Mouse (Mus musculus): Measurements from ENCODE around the gene Tnnt2. TPM values are rescaled to one million over a fixed set of nuclear protein-coding genes. Genes with fewer than 3 reads are reported as not detected.
A peak's percentile ranks its signal among the peaks of the same experiment; 100 is the strongest.

The Tnnt2 gene
- total RNA-seq, 2 experiments from 2014 or later: 2.5 to 2.6 TPM

DNA sequence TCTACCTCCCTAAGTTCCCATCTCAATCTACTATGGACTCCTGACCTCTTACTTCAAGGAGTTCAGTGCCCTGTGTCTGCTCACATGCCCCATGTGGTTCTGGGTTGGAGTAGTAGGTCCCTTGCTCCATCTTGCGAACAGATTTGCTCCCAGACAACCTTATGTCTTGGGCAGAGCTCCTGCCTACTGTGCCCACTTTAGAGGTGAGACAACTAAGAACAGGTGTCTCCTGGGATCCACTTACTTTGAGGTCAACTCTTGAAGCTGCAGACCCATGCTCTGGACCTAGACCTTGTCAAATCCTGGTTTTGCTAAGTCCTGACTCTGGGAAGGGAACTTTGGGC, 19.2 kb downstream of the Tnnt2 start:
- DNase-seq: no peak

DNA sequence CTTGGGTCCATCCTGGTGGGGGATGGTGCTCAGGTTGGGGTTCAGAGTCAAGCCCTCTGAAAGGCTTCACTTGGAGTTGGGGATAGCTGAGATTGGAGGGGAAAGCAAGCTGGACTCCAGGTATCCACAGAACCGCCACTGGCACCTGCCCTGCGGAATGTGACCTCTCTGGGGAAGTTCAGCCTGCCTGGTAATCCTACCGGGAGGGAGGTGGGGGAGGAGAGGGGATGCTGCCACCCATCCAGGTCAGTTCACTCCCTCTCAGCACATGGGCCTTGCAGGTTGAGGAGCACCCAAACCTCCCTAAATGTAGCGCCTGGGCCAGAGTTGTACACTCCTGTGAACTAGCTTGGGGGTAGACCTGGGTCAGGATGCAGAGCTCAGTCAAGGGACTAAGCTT, 19.9 kb downstream of the Tnnt2 start:
- DNase-seq: no peak

- DNase-seq: no peak
These were observed 21.1 kb downstream of the Tnnt2 start for GRCm38 (mm10) chr1:135857137-135857775.

- no peak for DNase-seq
These were observed 22.4 kb downstream of the Tnnt2 start for GRCm38 (mm10) chr1:135858533-135858932.

GRCm38 (mm10) chr1:135861091-135861490, 24.9 kb downstream of the Tnnt2 start:
- DNase-seq: no peak

- peak; percentile 38 to 39 for DNase-seq
These were observed 25.9 kb downstream of the Tnnt2 start for GRCm38 (mm10) chr1:135861980-135862552.

DNA sequence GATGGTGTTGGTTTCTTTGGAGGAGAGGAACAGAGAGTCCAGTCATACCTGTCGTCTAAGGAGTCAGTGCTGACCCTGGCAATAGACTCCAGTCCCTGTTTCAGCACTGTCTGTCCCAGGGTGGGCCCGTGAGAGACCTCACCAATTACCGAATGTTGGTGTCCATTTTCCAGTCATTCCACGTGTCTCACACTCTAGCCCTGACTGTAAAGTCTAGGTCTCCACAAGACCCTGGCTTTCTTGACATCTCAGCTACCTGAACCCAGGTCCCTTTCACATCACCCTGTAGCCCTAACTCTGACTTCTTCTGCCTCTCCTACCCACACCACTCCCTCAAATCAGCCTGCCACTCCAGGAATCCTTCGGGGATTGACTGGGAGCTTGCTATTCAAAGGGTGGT, 26.4 kb downstream of the Tnnt2 start:
- no peak for DNase-seq

GRCm38 (mm10) chr1:135863786-135864335, 27.7 kb downstream of the Tnnt2 start:
- no peak for DNase-seq

- no peak for DNase-seq
These were observed 28.7 kb downstream of the Tnnt2 start for GRCm38 (mm10) chr1:135864830-135865229.

- DNase-seq: peak; percentile 85 to 90
These were observed 29.5 kb downstream of the Tnnt2 start for GRCm38 (mm10) chr1:135865518-135866194.

DNA sequence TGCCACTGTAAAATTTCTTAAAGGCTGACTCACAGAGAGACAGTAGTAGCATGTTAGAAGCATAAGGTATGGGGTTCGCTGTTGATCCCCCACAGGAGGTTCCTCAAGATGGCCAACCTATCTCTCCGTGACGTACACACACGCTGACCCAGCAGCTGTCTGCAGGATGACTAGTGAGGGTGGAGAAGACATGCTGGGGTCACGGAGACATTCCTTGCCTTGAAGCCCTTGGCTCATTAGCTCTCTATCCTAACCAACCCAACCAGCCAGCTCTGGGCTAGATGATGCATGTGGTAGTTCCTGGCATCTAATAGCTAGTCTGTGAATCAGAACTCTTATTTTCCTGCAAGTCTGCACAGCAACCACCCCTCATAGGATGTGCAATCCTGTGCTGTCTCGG, 32.4 kb downstream of the Tnnt2 start:
- no peak for DNase-seq

GRCm38 (mm10) chr1:135872991-135873390, 36.8 kb downstream of the Tnnt2 start:
- DNase-seq: no peak

DNA sequence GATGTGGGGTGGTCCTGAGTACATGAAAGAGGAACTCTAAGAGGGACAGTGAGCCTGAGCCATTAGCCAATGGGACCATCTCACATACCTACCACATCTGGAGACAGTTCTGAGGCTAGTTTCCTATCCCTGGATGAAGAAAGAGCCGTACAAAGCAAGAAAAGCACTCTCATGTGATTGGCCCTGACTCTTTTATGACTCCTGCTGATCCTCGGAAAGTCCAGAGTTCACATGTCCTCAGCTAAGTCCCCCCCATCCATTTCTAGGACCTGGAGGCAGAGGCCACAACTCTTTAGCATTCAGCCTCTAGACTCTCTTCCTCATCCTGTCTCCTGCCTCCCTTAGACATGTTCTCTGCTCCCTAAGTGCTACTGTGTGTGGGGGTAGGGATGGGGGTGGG, 41.1 kb downstream of the Tnnt2 start:
- DNase-seq: no peak

- DNase-seq: peak; percentile 56 to 63
These were observed 46.4 kb downstream of the Tnnt2 start for GRCm38 (mm10) chr1:135882385-135883109.

- DNase-seq: no peak
These were observed 53.5 kb downstream of the Tnnt2 start for GRCm38 (mm10) chr1:135889461-135890185.

DNA sequence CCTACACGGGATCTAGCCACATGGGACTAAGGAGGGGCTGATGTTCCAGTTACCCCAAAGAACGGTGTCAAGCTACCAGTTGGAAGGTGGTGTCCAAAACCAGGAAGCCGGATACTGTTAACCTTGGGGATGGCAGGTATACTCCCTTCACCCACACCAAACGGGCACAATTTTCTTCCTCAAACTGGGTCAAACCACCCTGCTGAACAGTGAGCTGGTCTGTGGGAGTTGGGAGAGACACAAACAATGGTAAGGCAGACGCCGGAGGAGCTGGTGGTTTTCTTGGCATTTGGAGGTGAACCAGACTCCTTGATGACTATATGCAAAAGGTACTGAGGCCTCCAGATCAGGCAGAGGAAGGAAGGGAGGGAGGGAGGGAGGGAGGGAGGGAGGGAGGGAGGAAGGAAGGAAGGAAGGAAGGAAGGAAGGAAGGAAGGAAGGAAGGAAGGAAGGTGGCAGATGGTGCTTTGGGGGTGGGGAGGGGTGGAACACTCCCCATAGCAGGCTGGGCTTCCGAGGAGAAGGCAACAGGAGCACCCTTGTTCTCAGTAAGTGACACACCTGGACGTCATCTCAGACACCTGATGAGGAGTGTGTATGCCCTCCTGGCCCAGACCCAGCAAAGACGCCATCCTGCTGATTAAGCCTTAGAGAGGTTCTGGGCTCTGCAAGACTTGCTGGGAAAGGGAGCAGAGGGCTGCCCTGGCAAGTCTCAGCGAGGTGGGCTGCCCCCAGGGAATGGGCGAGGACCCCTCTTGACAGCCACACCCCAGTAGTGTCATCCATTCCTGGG, 55.5 kb downstream of the Tnnt2 start:
- DNase-seq: no peak

DNA sequence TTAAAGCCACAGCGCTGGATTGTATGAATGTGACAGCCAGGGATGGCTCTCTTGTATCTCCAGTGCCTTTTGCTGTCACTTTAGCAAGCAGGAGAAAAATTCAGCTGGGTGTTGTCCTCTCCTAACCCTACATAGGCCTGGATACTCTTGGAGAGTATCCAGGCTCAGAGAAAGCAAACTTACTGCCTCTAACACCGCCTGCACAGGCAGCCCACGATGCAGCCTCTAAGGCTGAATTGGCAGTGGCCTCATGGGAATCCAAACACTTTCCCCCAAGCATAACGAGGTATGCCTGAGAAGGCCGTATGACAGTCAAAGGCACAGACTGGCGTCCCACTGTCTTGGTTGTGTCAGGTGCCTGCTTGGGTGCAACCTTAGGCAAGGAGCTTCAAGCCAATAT, 56.1 kb downstream of the Tnnt2 start:
- DNase-seq: no peak

- DNase-seq: no peak
These were observed 56.6 kb downstream of the Tnnt2 start for GRCm38 (mm10) chr1:135892764-135893163.

DNA sequence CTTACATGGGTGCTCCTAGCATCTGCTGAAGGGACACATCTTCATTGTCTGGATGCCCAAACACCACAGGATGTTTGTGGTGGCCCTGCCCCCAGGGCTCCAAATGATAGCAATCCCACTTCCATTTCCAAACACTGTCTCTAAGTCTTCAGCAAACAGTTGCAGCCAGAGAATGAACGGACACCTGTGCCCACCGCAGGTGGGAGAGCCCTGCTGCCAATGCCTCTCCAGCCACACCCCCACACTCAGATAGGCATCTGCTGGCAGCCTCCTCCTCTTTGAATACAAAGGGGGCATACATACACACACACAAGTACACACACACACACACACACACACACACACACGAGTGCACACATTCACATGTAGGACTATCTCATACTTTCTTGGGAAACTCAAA, 57.2 kb downstream of the Tnnt2 start:
- DNase-seq: no peak

DNA sequence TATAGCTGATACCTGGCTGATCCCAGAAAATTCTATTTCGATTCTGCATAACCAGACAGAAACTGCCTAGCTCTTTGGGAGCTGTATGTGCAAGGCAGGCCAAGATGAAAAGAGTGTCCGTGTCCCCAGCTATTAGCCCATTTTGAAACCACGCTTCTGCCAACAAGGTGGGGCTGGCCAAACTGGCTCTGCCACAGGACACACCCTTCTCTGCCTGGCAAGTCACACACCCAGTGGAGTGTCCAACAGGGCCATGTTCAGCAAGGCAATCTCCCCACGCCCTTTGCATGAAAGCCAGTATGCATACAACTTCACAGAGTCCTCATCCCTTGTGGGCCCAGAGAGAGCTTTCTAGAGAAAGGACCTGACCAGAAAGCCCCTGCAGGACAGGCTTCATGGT, 59.2 kb downstream of the Tnnt2 start:
- no peak for DNase-seq

DNA sequence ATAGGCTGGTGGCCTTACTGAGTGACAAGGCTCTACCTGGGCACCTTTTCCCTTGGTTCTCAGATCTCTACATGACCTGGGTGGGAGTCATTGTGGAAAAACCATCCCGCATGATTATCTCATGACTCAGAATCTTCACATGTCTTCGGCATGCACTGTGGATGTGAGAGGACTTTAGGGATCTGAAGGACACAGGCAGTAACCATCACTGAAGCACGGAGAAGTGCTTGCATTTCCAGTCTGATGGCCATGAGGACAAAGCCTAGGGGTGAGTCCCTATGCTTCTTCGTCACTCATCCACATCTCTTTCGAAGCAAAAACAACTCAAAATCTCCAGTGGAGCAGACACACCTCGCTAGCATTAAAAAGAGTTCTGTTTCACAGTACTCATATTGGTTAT, 63.1 kb downstream of the Tnnt2 start:
- no peak for DNase-seq
